Mouse (Mus musculus): ENCODE data around the gene Zfp830. TPM values are rescaled to one million over a fixed set of nuclear protein-coding genes. Genes with fewer than 3 reads are reported as not detected.

Gene Zfp830
- polyA plus RNA-seq, 1 experiment, result 24.8 TPM

DNA sequence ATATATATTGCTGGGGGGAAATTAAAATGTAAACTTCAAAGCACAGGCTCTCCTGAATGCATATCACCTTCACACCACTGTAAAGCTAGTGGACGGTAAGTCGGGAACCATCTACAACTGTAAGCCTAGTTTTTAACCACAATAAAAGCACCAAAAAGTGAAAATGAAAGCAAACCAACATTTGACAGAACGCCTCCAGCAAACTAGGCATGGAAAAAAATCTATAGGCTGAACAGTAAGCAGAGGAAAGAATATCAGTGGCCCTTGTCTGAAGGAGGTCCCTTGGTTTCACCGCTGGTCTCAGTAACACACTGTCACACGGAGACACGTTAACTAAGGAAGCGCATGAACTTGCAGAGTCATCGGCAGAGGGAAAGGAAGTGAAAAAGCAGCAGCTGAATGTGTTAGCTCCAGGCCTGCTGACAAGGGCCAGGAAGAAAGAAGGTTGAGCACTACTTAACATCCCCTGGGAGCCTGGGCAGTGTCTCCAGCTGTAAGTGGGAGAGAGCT lies 17.2 kb upstream of the Zfp830 start:
- Histone ChIP-seq H3K9ac (ENCODE audit: low read depth, poor library complexity, severe bottlenecking) (no peak overlapping the region), H3K4me3 (ENCODE audit: low read depth, low read length) (no peak overlapping the region), H3K9me3 (replicated peaks; ENCODE audit: control insufficient read depth, insufficient read depth, low read length, poor library complexity, severe bottlenecking) (no peaks in the 10 kb centered on the region), H3K27me3 (ENCODE audit: control insufficient read depth, insufficient read depth, low read length, poor library complexity, severe bottlenecking) (no peaks in the 10 kb centered on the region), H3K36me3 (ENCODE audit: control insufficient read depth, insufficient read depth, low read length, poor library complexity, severe bottlenecking) (no peaks in the 10 kb centered on the region), H3K4me1 (ENCODE audit: control insufficient read depth, insufficient read depth, low read length) (peaks cover 4% of the 10 kb centered on the region), H3K27ac (ENCODE audit: insufficient read depth, low read length) (no peak overlapping the region)
- TF ChIP-seq EP300 (IDR thresholded peaks at IDR 0.05; ENCODE audit: insufficient read depth, low read depth, low read length), result no peak

DNA sequence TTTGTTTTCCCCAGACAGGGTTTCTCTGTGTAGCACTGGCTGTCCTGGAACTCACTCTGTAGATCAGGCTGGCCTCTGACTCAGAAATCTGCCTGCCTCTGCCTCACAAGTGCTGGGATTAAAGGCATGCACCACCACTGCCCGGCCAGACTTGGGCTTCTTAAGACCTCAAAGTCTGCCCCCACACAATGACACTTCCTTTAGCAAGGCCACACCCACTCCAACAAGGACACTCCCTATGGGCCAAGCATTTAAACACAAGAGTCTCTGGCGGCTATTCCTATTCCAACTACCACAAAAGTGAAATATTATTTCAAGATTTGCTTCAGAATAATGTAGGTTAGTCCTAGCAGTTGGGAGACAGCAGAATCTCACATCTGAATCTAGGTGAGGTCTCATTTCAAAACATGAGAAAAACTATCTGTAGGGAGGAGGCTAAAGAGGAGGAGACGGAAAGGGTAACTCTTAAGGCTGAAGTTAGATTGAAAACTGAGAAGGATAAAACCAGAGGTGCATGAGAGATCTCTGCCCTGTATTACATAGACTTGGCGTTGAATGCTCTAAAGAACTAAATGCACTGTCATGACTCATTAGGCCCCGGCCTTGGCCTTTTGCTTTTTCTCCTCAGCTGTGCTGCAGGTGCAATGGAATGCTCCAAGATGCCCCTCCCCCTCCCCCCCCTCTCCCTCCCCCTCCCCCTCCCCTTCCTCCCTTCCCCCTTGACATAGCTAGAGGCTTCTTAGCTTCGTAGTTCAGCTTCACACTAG lies 11.6 kb upstream of the Zfp830 start:
- Histone ChIP-seq H3K4me1 (ENCODE audit: control insufficient read depth, insufficient read depth, low read length) (peaks cover 4% of the 10 kb centered on the region), H3K36me3 (ENCODE audit: control insufficient read depth, insufficient read depth, low read length, poor library complexity, severe bottlenecking) (no peaks in the 10 kb centered on the region), H3K9me3 (replicated peaks; ENCODE audit: control insufficient read depth, insufficient read depth, low read length, poor library complexity, severe bottlenecking) (no peaks in the 10 kb centered on the region), H3K9ac (ENCODE audit: low read depth, poor library complexity, severe bottlenecking) (no peak overlapping the region), H3K27ac (ENCODE audit: insufficient read depth, low read length) (peak overlapping the region; percentile 36; the same call in 1 of the 2 replicates), H3K27me3 (ENCODE audit: control insufficient read depth, insufficient read depth, low read length, poor library complexity, severe bottlenecking) (no peaks in the 10 kb centered on the region), H3K4me3 (ENCODE audit: low read depth, low read length) (no peak overlapping the region)
- TF ChIP-seq EP300 (IDR thresholded peaks at IDR 0.05; ENCODE audit: insufficient read depth, low read depth, low read length) (no peak), POLR2A (IDR thresholded peaks at IDR 0.05; ENCODE audit: insufficient read depth, low read length) (no peak), CTCF (IDR thresholded peaks at IDR 0.05; ENCODE audit: low read depth, low read length) (no peak)

DNA sequence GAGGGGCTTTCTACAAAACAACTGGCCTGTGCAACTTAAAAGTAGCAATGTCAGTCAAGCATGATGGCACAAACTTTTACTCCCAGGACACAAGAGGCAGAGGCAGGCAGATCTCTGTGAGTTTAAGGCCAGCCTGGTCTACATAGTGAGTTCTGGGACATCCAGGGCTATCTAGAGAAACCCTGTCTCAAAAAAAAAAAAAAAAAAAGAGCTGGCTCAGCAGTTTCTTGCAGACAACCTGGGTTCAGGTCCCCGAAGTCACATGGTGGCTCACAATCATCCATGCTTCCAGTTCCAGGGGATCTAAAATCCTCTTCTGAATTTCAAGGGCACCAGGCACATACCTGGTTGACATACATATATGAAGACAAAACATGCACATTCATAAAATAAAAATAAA lies 8.2 kb upstream of the Zfp830 start:
- Histone ChIP-seq H3K9ac (ENCODE audit: low read depth, poor library complexity, severe bottlenecking) (no peak overlapping the region), H3K27me3 (ENCODE audit: control insufficient read depth, insufficient read depth, low read length, poor library complexity, severe bottlenecking) (no peaks in the 10 kb centered on the region), H3K4me3 (ENCODE audit: low read depth, low read length) (no peak overlapping the region), H3K4me1 (ENCODE audit: control insufficient read depth, insufficient read depth, low read length) (peaks cover 6% of the 10 kb centered on the region), H3K9me3 (replicated peaks; ENCODE audit: control insufficient read depth, insufficient read depth, low read length, poor library complexity, severe bottlenecking) (no peaks in the 10 kb centered on the region), H3K27ac (ENCODE audit: insufficient read depth, low read length) (no peak overlapping the region), H3K36me3 (ENCODE audit: control insufficient read depth, insufficient read depth, low read length, poor library complexity, severe bottlenecking) (no peaks in the 10 kb centered on the region)
- TF ChIP-seq POLR2A (IDR thresholded peaks at IDR 0.05; ENCODE audit: insufficient read depth, low read length) (no peak), EP300 (IDR thresholded peaks at IDR 0.05; ENCODE audit: insufficient read depth, low read depth, low read length) (no peak), CTCF (IDR thresholded peaks at IDR 0.05; ENCODE audit: low read depth, low read length) (no peak)

DNA sequence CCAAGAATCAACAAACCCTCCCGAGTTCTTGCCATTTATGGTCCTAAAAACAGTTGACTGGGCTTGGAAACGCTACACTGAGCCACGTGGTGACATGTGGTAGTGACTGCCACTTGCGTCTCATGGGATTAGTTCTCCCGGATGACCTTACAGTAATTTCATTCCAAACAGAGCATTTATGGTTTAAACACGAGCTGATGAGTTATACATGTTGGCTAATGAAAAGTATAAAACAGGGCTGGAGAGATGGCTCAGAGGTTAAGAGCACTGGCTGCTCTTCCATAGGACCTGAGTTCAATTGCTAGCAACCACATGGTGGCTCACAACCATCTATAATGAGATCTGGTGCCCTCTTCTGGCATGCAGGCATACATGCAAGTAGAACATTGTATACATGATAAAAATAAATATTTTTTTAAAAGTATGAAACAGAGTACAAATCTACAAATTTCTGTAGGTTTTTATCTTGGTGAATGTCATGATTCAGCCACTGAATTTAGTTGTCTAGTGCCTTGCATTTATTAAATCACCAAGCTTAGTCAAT lies 1.8 kb upstream of the Zfp830 start:
- no peak for TF ChIP-seq POLR2A (IDR thresholded peaks at IDR 0.05; ENCODE audit: insufficient read depth, low read length)
- TF ChIP-seq CTCF (IDR thresholded peaks at IDR 0.05; ENCODE audit: low read depth, low read length), result peak; percentile 20
- TF ChIP-seq EP300 (IDR thresholded peaks at IDR 0.05; ENCODE audit: insufficient read depth, low read depth, low read length), result no peak
- Histone ChIP-seq H3K9me3 (replicated peaks; ENCODE audit: control insufficient read depth, insufficient read depth, low read length, poor library complexity, severe bottlenecking) (no peaks in the 10 kb centered on the region), H3K27me3 (ENCODE audit: control insufficient read depth, insufficient read depth, low read length, poor library complexity, severe bottlenecking) (no peaks in the 10 kb centered on the region), H3K4me1 (ENCODE audit: control insufficient read depth, insufficient read depth, low read length) (peaks cover 1% of the 10 kb centered on the region), H3K4me3 (ENCODE audit: low read depth, low read length) (no peak overlapping the region), H3K9ac (ENCODE audit: low read depth, poor library complexity, severe bottlenecking) (no peak overlapping the region), H3K27ac (ENCODE audit: insufficient read depth, low read length) (no peak overlapping the region), H3K36me3 (ENCODE audit: control insufficient read depth, insufficient read depth, low read length, poor library complexity, severe bottlenecking) (peaks cover 9% of the 10 kb centered on the region; the same call in 1 of the 2 replicates)

DNA sequence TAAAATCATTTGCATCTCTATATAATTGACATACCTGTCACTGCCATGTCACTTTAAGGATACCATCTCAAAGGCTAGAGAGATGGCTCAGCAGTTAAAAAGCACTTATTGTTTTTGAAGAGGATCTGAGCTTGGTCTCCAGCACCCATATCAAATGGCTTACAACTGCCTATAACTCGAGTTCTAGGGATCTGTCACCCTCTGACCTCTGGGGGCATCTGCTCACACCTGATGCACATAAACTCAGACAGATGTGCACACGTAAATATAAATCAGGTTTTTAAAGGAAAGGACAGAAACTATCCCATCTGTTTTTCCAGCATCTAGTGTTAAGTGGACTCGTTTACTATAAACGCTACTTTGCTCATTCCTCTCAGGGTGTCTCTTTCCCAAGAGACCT lies 884 bp upstream of the Zfp830 start:
- peak overlapping the region; percentile 77 for H3K27ac ChIP-seq (ENCODE audit: insufficient read depth, low read length)
- peak overlapping the region; percentile 42 for H3K4me3 ChIP-seq (ENCODE audit: low read depth, low read length)
- H3K36me3 ChIP-seq (ENCODE audit: control insufficient read depth, insufficient read depth, low read length, poor library complexity, severe bottlenecking), result peaks cover 12% of the 10 kb centered on the region; the same call in 1 of the 2 replicates
- H3K9ac ChIP-seq (ENCODE audit: low read depth, poor library complexity, severe bottlenecking), result peak overlapping the region; percentile 81
- H3K4me1 ChIP-seq (ENCODE audit: control insufficient read depth, insufficient read depth, low read length), result peaks cover 1% of the 10 kb centered on the region
- no peak for TF ChIP-seq POLR2A (IDR thresholded peaks at IDR 0.05; ENCODE audit: insufficient read depth, low read length)
- no peak for TF ChIP-seq CTCF (IDR thresholded peaks at IDR 0.05; ENCODE audit: low read depth, low read length)
- no peak for TF ChIP-seq EP300 (IDR thresholded peaks at IDR 0.05; ENCODE audit: insufficient read depth, low read depth, low read length)
- no peaks in the 10 kb centered on the region for H3K9me3 ChIP-seq (replicated peaks; ENCODE audit: control insufficient read depth, insufficient read depth, low read length, poor library complexity, severe bottlenecking)
- no peaks in the 10 kb centered on the region for H3K27me3 ChIP-seq (ENCODE audit: control insufficient read depth, insufficient read depth, low read length, poor library complexity, severe bottlenecking)

DNA sequence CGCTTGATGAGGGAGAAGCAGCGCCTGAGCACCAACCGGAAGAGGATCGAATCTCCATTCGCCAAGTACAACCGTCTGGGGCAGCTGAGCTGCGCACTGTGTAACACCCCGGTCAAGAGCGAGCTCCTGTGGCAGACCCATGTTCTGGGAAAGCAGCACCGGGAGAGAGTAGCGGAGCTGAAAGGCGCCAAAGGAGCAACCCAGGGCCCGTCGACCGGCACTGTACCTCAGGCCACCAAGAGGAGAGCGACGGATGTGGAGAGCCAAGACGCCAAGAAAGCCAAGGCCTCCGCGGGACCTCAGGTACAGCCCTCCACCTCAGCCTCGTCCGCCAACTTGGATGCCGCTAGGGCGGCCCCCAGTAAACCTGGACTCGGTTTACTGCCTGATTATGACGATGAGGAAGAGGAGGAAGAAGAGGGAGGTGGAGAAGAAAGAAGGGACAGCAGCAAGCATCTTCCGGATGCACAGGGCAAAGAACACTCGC lies 336 bp downstream of the Zfp830 start:
- H3K4me1 ChIP-seq (ENCODE audit: control insufficient read depth, insufficient read depth, low read length), result no peaks in the 10 kb centered on the region

More for the DNA sequence above, 336 bp downstream of the Zfp830 start:
- Histone ChIP-seq H3K27me3 (ENCODE audit: control insufficient read depth, insufficient read depth, low read length, poor library complexity, severe bottlenecking) (no peaks in the 10 kb centered on the region), H3K36me3 (ENCODE audit: control insufficient read depth, insufficient read depth, low read length, poor library complexity, severe bottlenecking) (peaks cover 20% of the 10 kb centered on the region; the same call in 1 of the 2 replicates), H3K27ac (ENCODE audit: insufficient read depth, low read length) (no peak overlapping the region), H3K9ac (ENCODE audit: low read depth, poor library complexity, severe bottlenecking) (peak overlapping the region; percentile 81), H3K9me3 (replicated peaks; ENCODE audit: control insufficient read depth, insufficient read depth, low read length, poor library complexity, severe bottlenecking) (no peaks in the 10 kb centered on the region), H3K4me3 (ENCODE audit: low read depth, low read length) (peak overlapping the region; percentile 89)
- TF ChIP-seq CTCF (IDR thresholded peaks at IDR 0.05; ENCODE audit: low read depth, low read length) (no peak), POLR2A (IDR thresholded peaks at IDR 0.05; ENCODE audit: insufficient read depth, low read length) (no peak), EP300 (IDR thresholded peaks at IDR 0.05; ENCODE audit: insufficient read depth, low read depth, low read length) (no peak)
